Mouse (Mus musculus) lung, postnatal 25 days (tissue): ENCODE measurements at regions not wholly inside any gene's neighbourhood (a gene's known extent, or its start where the extent isn't known, plus 50 kb on each side); places are given as distances from the start of the nearest gene placed in this dataset.

Experiments
- DNase-seq: peaks from one replicate; pipeline ENCODE4 v3.0.0; 2022; ENCODE audit warnings: low spot score

DNA sequence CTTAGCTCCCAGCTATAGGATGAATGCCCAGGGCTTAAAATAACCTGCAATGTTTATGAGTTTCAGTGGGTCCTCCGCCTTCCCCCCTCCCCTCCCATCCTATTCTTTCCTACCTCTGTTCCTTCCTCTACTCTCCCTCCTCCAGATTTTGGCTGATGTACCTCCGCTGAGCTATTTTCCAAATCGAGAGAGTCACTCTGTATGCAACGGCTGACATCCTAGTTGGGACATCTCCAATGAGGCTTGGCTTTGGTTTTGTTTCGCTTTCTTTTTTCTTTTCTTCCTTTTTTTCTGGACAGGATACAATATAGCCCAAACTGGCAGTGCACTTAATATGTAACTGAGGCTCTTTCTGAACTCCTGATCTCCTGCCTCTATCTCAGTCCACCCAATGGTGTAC lies 76.7 kb upstream of the Klf7 start:
- DNase-seq, result no peak

DNA sequence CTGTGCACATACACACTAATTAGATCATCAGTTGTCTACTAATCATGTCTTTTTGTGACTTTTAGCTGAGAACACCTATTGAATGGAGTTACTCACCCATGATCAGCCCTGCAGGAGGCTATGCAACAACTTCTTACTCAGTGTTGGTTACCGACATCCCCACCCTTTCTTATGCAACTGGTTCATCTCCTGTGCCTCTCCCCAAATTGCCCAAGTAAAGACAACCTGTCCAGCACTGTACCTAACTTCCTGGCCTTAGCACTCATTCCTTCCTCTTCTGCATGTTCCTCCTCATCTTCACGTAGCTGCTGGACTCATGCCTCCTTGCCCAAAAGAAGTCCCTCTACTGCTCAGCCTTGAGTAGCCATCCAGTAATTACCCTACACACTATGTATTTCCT lies 76.2 kb upstream of the Klf7 start:
- DNase-seq, result no peak

GRCm38 (mm10) chr1:64195970-64196491 lies 73.9 kb upstream of the Klf7 start:
- DNase-seq, result no peak

GRCm38 (mm10) chr1:64195294-64195693 lies 73.2 kb upstream of the Klf7 start:
- DNase-seq, result no peak

- DNase-seq, result no peak
Measured at GRCm38 (mm10) chr1:64193150-64193838, 71.2 kb upstream of the Klf7 start.

- DNase-seq, result no peak
Measured at GRCm38 (mm10) chr1:64192736-64193135, 70.7 kb upstream of the Klf7 start.

- DNase-seq, result no peak
Measured at GRCm38 (mm10) chr1:64191242-64192220, 69.4 kb upstream of the Klf7 start.

DNA sequence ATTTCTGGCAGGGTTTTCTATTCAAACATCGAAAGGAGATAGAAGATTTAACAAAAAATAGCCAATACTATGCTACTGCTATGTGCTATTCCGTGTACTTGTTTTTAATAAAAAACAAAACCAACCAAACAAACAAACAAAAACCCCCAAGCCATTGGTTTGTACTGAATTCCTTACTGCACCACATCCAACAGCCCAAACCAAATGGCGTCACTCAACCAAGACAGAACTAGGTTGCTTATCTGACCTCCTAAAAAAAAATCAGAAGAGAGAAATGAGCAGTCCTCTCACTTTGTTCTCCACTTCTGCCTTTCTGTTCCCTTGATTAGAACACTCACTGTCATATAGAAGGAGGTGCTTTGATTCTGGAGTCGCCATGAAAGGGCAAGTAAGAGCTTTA lies 68.6 kb upstream of the Klf7 start:
- DNase-seq, result no peak

GRCm38 (mm10) chr1:64190097-64190496 lies 68.0 kb upstream of the Klf7 start:
- no peak for DNase-seq

- DNase-seq, result peak; percentile 29
Measured at GRCm38 (mm10) chr1:64189471-64189870, 67.4 kb upstream of the Klf7 start.

DNA sequence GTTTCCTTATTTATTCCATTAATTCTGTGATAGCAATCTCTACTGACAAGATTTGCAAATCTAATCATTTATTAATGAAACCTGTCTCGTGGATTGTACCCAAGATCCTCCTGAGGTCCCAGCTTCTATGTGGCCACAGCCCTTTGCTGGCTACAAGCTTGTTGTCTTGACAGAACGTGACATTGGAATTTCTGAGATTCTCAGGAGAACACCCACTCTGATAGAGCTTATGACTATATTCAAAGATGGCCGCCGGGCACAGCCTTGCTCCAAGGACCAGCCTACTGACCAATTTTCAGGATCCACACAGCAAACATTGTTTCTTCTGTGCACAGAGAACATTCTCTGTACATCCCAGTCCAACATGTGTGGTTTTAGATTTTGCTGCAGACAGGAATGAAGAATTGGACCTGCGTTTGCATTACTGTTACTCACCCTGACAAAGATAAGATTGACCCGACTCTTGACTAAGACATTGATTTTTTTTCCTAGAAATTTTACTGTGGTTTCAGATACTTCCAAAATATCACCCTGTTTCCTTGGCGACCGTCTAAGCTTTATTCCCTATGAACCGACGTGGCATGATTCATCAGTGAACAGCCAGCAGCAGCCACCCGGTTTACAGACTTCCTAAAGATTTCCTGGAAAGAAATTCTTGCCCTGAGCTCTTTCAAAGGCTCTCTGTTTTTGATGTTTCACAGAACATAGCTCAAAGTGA lies 65.9 kb upstream of the Klf7 start:
- DNase-seq, result no peak

DNA sequence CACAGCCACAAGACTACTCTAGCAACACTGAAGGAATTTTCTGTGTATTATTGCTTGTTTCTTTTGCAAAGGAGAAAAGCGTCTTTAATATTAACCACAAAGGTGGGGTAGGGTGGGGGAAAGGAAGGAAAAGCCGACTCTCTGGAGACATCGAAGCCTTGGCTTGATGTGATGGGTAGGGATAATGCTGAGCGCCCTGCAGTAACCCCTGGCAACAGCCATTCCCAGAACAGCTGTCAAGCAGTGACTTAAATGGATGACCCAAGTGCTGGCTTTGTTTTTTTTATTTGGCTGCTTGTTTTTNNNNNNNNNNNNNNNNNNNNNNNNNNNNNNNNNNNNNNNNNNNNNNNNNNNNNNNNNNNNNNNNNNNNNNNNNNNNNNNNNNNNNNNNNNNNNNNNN lies 51.6 kb upstream of the Klf7 start:
- no peak for DNase-seq

- no peak for DNase-seq
Measured at GRCm38 (mm10) chr1:64172122-64172521, 50.0 kb upstream of the Klf7 start.
